Mouse (Mus musculus) left cerebral cortex, adult 2 months (tissue): Measurements from ENCODE around the gene Zbtb16. TPM values are rescaled to one million over a fixed set of nuclear protein-coding genes. Genes with fewer than 3 reads are reported as not detected.
A peak's percentile ranks its signal among the peaks of the same experiment; 100 is the strongest.

ENCODE experiments used
- DNase-seq, 2 experiments: peaks; one replicate each; pipeline ENCODE4 v3.0.0; 2021 to 2022; ENCODE audit warnings: low spot score in 2 of 2, mixed read lengths in 1 of 2; ENCODE audit errors: extremely low spot score in 1 of 2
- H3K27ac ChIP-seq: fragments of 200-600 bp; 2 replicates; pipeline ENCODE4 v1.8.1; 2022
- H3K4me3 ChIP-seq: fragments of 200-600 bp; 2 replicates; pipeline ENCODE4 v1.8.1; 2022
- CTCF ChIP-seq: fragments of 200-600 bp; IDR thresholded peaks from 2 replicates; pipeline ENCODE4 v1.8.1; 2022; ENCODE audit warnings: antibody characterized with exemption, mild to moderate bottlenecking, moderate library complexity
- intact Hi-C: fragments of 180-260 bp; cut with DNase I; formaldehyde crosslinking; loops from one replicate; pipeline ENCODE4 v1.15.1; 2025
- total RNA-seq, 2 experiments: library from RNA; stranded (reverse); gene quantifications; 2 replicates each; pipeline ENCODE4 v1.2.3; 2021

The Zbtb16 gene
- total RNA-seq, 2 experiments from 2014 or later, result 92.9 to 111 TPM

GRCm38 (mm10) chr9:48748216-48748615 lies 87.8 kb downstream of the Zbtb16 start:
- Histone ChIP-seq H3K4me3 (no peak overlapping the region), H3K27ac (no peak overlapping the region)
- no peak for DNase-seq
- intact Hi-C loops, result no loop called here
- no peak for TF ChIP-seq CTCF

GRCm38 (mm10) chr9:48746506-48746905 lies 89.5 kb downstream of the Zbtb16 start:
- intact Hi-C loops, result no loop called here
- TF ChIP-seq CTCF, result no peak
- no peak overlapping the region for H3K27ac ChIP-seq
- DNase-seq, result no peak
- H3K4me3 ChIP-seq, result no peak overlapping the region

GRCm38 (mm10) chr9:48745347-48746119 lies 90.5 kb downstream of the Zbtb16 start:
- Histone ChIP-seq H3K27ac (peak overlapping the region; percentile 5; the same call in 1 of the 2 replicates), H3K4me3 (no peak overlapping the region)
- DNase-seq, result no peak
- no peak for TF ChIP-seq CTCF
- intact Hi-C loops, result no loop called here

- no peak for DNase-seq
- Histone ChIP-seq H3K27ac (peak overlapping the region; percentile 63), H3K4me3 (no peak overlapping the region)
- intact Hi-C loops, result no loop called here
- no peak for TF ChIP-seq CTCF
Observed at GRCm38 (mm10) chr9:48744916-48745315, 91.1 kb downstream of the Zbtb16 start.

- H3K4me3 ChIP-seq, result no peak overlapping the region
- intact Hi-C loops, result no loop called here
- TF ChIP-seq CTCF, result no peak
- peak overlapping the region; percentile 63 for H3K27ac ChIP-seq
- no peak for DNase-seq
Observed at GRCm38 (mm10) chr9:48744451-48744850, 91.6 kb downstream of the Zbtb16 start.

- TF ChIP-seq CTCF, result no peak
- intact Hi-C loops, result no loop called here
- peak overlapping the region; percentile 63 for H3K27ac ChIP-seq
Observed at GRCm38 (mm10) chr9:48743338-48744285, 92.4 kb downstream of the Zbtb16 start.

GRCm38 (mm10) chr9:48742150-48742549 lies 93.9 kb downstream of the Zbtb16 start:
- no peak for TF ChIP-seq CTCF
- H3K27ac ChIP-seq, result peak overlapping the region; percentile 4; the same call in 1 of the 2 replicates
- H3K4me3 ChIP-seq, result no peak overlapping the region
- DNase-seq, result no peak
- intact Hi-C loops, result no loop called here

More at GRCm38 (mm10) chr9:48743338-48744285, 92.4 kb downstream of the Zbtb16 start:
- H3K4me3 ChIP-seq, result no peak overlapping the region
- DNase-seq, result no peak

- TF ChIP-seq CTCF, result no peak
- intact Hi-C loops, result no loop called here
- H3K27ac ChIP-seq, result peak overlapping the region; percentile 4
Observed at GRCm38 (mm10) chr9:48741433-48742077, 94.5 kb downstream of the Zbtb16 start.

GRCm38 (mm10) chr9:48740732-48741255 lies 95.2 kb downstream of the Zbtb16 start:
- H3K4me3 ChIP-seq, result no peak overlapping the region
- H3K27ac ChIP-seq, result peak overlapping the region; percentile 93
- intact Hi-C loops, result no loop called here
- DNase-seq, result no peak
- TF ChIP-seq CTCF, result no peak

More at GRCm38 (mm10) chr9:48741433-48742077, 94.5 kb downstream of the Zbtb16 start:
- no peak for DNase-seq
- no peak overlapping the region for H3K4me3 ChIP-seq

- intact Hi-C loops, result no loop called here
- H3K4me3 ChIP-seq, result no peak overlapping the region
Observed at GRCm38 (mm10) chr9:48740098-48740505, 95.9 kb downstream of the Zbtb16 start.

GRCm38 (mm10) chr9:48738795-48739476 lies 97.1 kb downstream of the Zbtb16 start:
- no peak for TF ChIP-seq CTCF
- no peak for DNase-seq

More at GRCm38 (mm10) chr9:48740098-48740505, 95.9 kb downstream of the Zbtb16 start:
- peak; percentile 80 to 83 for DNase-seq
- H3K27ac ChIP-seq, result peak overlapping the region; percentile 93
- TF ChIP-seq CTCF, result no peak

More at GRCm38 (mm10) chr9:48738795-48739476, 97.1 kb downstream of the Zbtb16 start:
- Histone ChIP-seq H3K27ac (peak overlapping the region; percentile 93), H3K4me3 (no peak overlapping the region)
- intact Hi-C loops, result loop anchor here (5.0 kb wide), 2 partner anchors 92 to 138 kb away; no protein-coding TSS in a partner anchor
